Mouse (Mus musculus): Measurements from ENCODE around the gene Itpr1. TPM values are rescaled to one million over a fixed set of nuclear protein-coding genes. Genes with fewer than 3 reads are reported as not detected.

Itpr1 gene
- polyA plus RNA-seq, 1 experiment from 2014 or later, result 11.4 TPM

DNA sequence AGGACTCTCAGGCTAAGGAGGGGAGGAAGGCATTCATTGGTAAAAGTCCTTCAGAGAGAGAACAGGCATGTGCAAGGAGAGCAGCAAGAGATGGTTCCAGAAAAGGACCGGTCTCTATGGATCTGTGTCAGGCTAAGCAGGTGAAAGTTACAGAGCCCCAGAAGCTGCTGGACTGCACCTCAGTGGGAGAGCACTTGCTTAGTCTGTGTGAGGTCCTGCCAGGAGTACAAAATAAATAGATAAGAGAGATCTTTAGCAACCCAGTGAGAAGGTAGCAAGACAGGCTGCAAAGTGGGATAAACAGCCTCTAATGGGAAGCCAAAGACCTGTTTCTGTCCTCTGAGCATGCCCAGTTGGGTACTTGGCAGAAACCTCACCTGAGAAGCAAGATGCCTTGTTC lies 305.1 kb downstream of the Itpr1 start:
- Histone ChIP-seq H3K4me3 (replicated peaks; ENCODE audit: low read length) (no peak overlapping the region), H3K36me3 (ENCODE audit: control insufficient read depth, insufficient read depth, low read length) (no peaks in the 10 kb centered on the region), H3K9me3 (replicated peaks; ENCODE audit: control insufficient read depth, low read length) (no peaks in the 10 kb centered on the region), H3K9ac (ENCODE audit: low read length) (no peak overlapping the region), H3K4me2 (ENCODE audit: low read depth, low read length) (no peak overlapping the region), H3K4me1 (ENCODE audit: control insufficient read depth, insufficient read depth, low read length) (0 out of 2 replicates have a peak, but pooled peaks cover 7% of the 10 kb centered on the region), H3K27me3 (ENCODE audit: control insufficient read depth, insufficient read depth, low read length) (no peaks in the 10 kb centered on the region), H3K27ac (ENCODE audit: low read length) (no peak overlapping the region)
- 82% methylated on average over 1 of the region's 1 CpGs for WGBS
- no peak for ATAC-seq (ENCODE audit: insufficient read depth, low FRiP score)

DNA sequence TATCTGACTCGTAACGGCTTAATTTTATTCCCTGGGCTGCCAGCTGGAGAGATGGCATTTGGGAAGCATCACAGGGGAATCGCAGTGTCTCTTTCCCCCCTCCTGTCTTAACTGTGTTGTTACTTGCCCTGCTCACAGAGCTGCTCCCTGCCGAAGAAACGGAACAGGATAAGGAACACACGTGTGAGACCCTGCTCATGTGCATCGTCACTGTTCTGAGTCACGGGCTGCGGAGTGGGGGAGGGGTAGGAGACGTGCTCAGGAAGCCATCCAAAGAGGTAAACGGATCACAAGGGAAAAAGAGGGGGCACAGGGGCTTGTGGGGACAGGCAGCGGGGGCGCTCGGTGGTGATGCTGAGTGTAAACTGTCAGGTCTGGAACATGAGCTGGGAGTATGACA lies 305.7 kb downstream of the Itpr1 start:
- H3K4me1 ChIP-seq (ENCODE audit: control insufficient read depth, insufficient read depth, low read length), result 0 out of 2 replicates have a peak, but pooled peaks cover 7% of the 10 kb centered on the region
- WGBS, result 46% methylated on average over 14 of the region's 14 CpGs
- no peak overlapping the region for H3K4me3 ChIP-seq (replicated peaks; ENCODE audit: low read length)
- ATAC-seq (ENCODE audit: insufficient read depth, low FRiP score), result no peak
- H3K4me2 ChIP-seq (ENCODE audit: low read depth, low read length), result no peak overlapping the region; the same call in 1 of the 2 replicates
- H3K27ac ChIP-seq (ENCODE audit: low read length), result no peak overlapping the region
- H3K9ac ChIP-seq (ENCODE audit: low read length), result no peak overlapping the region
- no peaks in the 10 kb centered on the region for H3K9me3 ChIP-seq (replicated peaks; ENCODE audit: control insufficient read depth, low read length)
- no peaks in the 10 kb centered on the region for H3K27me3 ChIP-seq (ENCODE audit: control insufficient read depth, insufficient read depth, low read length)
- no peaks in the 10 kb centered on the region for H3K36me3 ChIP-seq (ENCODE audit: control insufficient read depth, insufficient read depth, low read length)

DNA sequence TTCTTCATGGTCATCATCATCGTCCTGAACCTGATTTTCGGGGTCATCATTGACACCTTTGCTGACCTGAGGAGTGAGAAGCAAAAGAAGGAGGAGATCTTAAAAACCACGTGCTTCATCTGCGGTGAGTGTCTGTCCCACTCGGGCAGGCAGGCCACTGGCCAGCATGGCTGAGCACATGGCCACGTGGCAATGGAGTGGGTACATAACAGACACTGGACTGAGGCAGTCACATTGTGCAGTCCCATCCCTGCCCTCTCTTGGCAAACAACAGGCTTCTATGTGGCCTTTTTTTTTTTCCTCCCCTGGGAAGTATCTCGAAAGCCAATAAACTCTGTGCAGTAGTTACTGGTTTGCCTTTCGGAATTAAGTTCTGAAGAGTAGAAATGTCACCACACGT lies 306.4 kb downstream of the Itpr1 start:
- Histone ChIP-seq H3K4me1 (ENCODE audit: control insufficient read depth, insufficient read depth, low read length) (0 out of 2 replicates have a peak, but pooled peaks cover 7% of the 10 kb centered on the region), H3K27me3 (ENCODE audit: control insufficient read depth, insufficient read depth, low read length) (no peaks in the 10 kb centered on the region), H3K4me2 (ENCODE audit: low read depth, low read length) (no peak overlapping the region), H3K4me3 (replicated peaks; ENCODE audit: low read length) (no peak overlapping the region), H3K27ac (ENCODE audit: low read length) (no peak overlapping the region), H3K9me3 (replicated peaks; ENCODE audit: control insufficient read depth, low read length) (no peaks in the 10 kb centered on the region), H3K36me3 (ENCODE audit: control insufficient read depth, insufficient read depth, low read length) (no peaks in the 10 kb centered on the region), H3K9ac (ENCODE audit: low read length) (no peak overlapping the region)
- ATAC-seq (ENCODE audit: insufficient read depth, low FRiP score), result no peak
- WGBS, result 81% methylated on average over 9 of the region's 9 CpGs

GRCm38 (mm10) chr6:108523956-108524616 lies 311.2 kb downstream of the Itpr1 start:
- Histone ChIP-seq H3K9me3 (replicated peaks; ENCODE audit: control insufficient read depth, low read length) (no peaks in the 10 kb centered on the region), H3K27me3 (ENCODE audit: control insufficient read depth, insufficient read depth, low read length) (no peaks in the 10 kb centered on the region), H3K27ac (ENCODE audit: low read length) (no peak overlapping the region), H3K4me2 (ENCODE audit: low read depth, low read length) (no peak overlapping the region), H3K36me3 (ENCODE audit: control insufficient read depth, insufficient read depth, low read length) (no peaks in the 10 kb centered on the region), H3K4me3 (replicated peaks; ENCODE audit: low read length) (no peak overlapping the region), H3K9ac (ENCODE audit: low read length) (no peak overlapping the region), H3K4me1 (ENCODE audit: control insufficient read depth, insufficient read depth, low read length) (no peaks in the 10 kb centered on the region)
- no peak for ATAC-seq (ENCODE audit: insufficient read depth, low FRiP score)
- 94% methylated on average over 16 of the region's 16 CpGs for WGBS

- H3K9ac ChIP-seq (ENCODE audit: low read length), result no peak overlapping the region
- no peak for ATAC-seq (ENCODE audit: insufficient read depth, low FRiP score)
These were observed 311.7 kb downstream of the Itpr1 start for GRCm38 (mm10) chr6:108524617-108525010.

GRCm38 (mm10) chr6:108527560-108527959 lies 314.7 kb downstream of the Itpr1 start:
- Histone ChIP-seq H3K36me3 (ENCODE audit: control insufficient read depth, insufficient read depth, low read length) (no peaks in the 10 kb centered on the region), H3K9ac (ENCODE audit: low read length) (no peak overlapping the region), H3K4me2 (ENCODE audit: low read depth, low read length) (no peak overlapping the region), H3K4me1 (ENCODE audit: control insufficient read depth, insufficient read depth, low read length) (peaks cover 16% of the 10 kb centered on the region), H3K9me3 (replicated peaks; ENCODE audit: control insufficient read depth, low read length) (no peaks in the 10 kb centered on the region), H3K27me3 (ENCODE audit: control insufficient read depth, insufficient read depth, low read length) (no peaks in the 10 kb centered on the region), H3K27ac (ENCODE audit: low read length) (no peak overlapping the region), H3K4me3 (replicated peaks; ENCODE audit: low read length) (no peak overlapping the region)
- 77% methylated on average over 3 of the region's 3 CpGs for WGBS
- ATAC-seq (ENCODE audit: insufficient read depth, low FRiP score), result no peak

More at GRCm38 (mm10) chr6:108524617-108525010, 311.7 kb downstream of the Itpr1 start:
- no peak overlapping the region for H3K27ac ChIP-seq (ENCODE audit: low read length)
- H3K4me1 ChIP-seq (ENCODE audit: control insufficient read depth, insufficient read depth, low read length), result no peaks in the 10 kb centered on the region
- 91% methylated on average over 10 of the region's 10 CpGs for WGBS
- no peaks in the 10 kb centered on the region for H3K36me3 ChIP-seq (ENCODE audit: control insufficient read depth, insufficient read depth, low read length)
- no peaks in the 10 kb centered on the region for H3K9me3 ChIP-seq (replicated peaks; ENCODE audit: control insufficient read depth, low read length)
- no peak overlapping the region for H3K4me2 ChIP-seq (ENCODE audit: low read depth, low read length)
- H3K4me3 ChIP-seq (replicated peaks; ENCODE audit: low read length), result no peak overlapping the region
- H3K27me3 ChIP-seq (ENCODE audit: control insufficient read depth, insufficient read depth, low read length), result no peaks in the 10 kb centered on the region

- H3K4me1 ChIP-seq (ENCODE audit: control insufficient read depth, insufficient read depth, low read length), result peaks cover 20% of the 10 kb centered on the region
- no peak overlapping the region for H3K9ac ChIP-seq (ENCODE audit: low read length)
- no peak overlapping the region for H3K4me2 ChIP-seq (ENCODE audit: low read depth, low read length)
- H3K36me3 ChIP-seq (ENCODE audit: control insufficient read depth, insufficient read depth, low read length), result no peaks in the 10 kb centered on the region
- H3K9me3 ChIP-seq (replicated peaks; ENCODE audit: control insufficient read depth, low read length), result no peaks in the 10 kb centered on the region
- no peak overlapping the region for H3K27ac ChIP-seq (ENCODE audit: low read length)
- no peak overlapping the region for H3K4me3 ChIP-seq (replicated peaks; ENCODE audit: low read length)
- no peak for ATAC-seq (ENCODE audit: insufficient read depth, low FRiP score)
- H3K27me3 ChIP-seq (ENCODE audit: control insufficient read depth, insufficient read depth, low read length), result no peaks in the 10 kb centered on the region
These were observed 315.1 kb downstream of the Itpr1 start for GRCm38 (mm10) chr6:108527993-108528392.

- H3K36me3 ChIP-seq (ENCODE audit: control insufficient read depth, insufficient read depth, low read length), result no peaks in the 10 kb centered on the region
- H3K9ac ChIP-seq (ENCODE audit: low read length), result no peak overlapping the region
- H3K27ac ChIP-seq (ENCODE audit: low read length), result no peak overlapping the region
- no peak overlapping the region for H3K4me3 ChIP-seq (replicated peaks; ENCODE audit: low read length)
- H3K27me3 ChIP-seq (ENCODE audit: control insufficient read depth, insufficient read depth, low read length), result no peaks in the 10 kb centered on the region
- peaks cover 23% of the 10 kb centered on the region for H3K4me1 ChIP-seq (ENCODE audit: control insufficient read depth, insufficient read depth, low read length)
- H3K4me2 ChIP-seq (ENCODE audit: low read depth, low read length), result no peak overlapping the region
- ATAC-seq (ENCODE audit: insufficient read depth, low FRiP score), result 0 out of 2 replicates have a peak, but pooled peaks have one; percentile 6
- no peaks in the 10 kb centered on the region for H3K9me3 ChIP-seq (replicated peaks; ENCODE audit: control insufficient read depth, low read length)
- 87% methylated on average over 3 of the region's 3 CpGs for WGBS
These were observed 316.3 kb downstream of the Itpr1 start for GRCm38 (mm10) chr6:108529150-108529549.

DNA sequence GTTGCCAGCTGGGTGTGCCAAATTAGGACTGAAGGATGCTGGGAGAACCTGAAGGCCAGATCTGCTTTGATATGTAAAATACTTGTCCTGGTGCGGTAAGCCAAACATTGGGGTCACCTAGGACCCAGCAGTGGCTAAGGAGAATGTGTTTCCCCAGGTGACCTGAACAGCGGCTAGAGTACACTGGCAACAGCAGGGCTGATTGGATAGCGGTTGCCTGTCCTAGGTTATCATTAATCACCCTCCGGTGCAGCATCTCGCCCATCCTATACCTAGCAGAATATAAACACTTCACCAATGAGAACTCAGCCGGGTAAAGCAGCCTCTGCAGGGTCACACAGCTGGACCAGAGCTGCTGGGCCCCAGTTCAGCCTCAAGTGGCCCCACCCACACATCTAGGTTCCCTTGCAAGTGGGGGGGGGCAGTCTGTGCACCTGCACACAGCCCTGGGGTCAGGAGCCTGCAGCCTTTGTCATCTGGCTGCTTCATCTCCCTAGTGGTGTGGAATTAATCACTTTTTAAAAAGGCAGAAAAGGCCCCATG lies 318.0 kb downstream of the Itpr1 start:
- H3K9me3 ChIP-seq (replicated peaks; ENCODE audit: control insufficient read depth, low read length), result no peaks in the 10 kb centered on the region
- H3K27ac ChIP-seq (ENCODE audit: low read length), result peak overlapping the region; percentile 82
- no peak overlapping the region for H3K9ac ChIP-seq (ENCODE audit: low read length)
- peaks cover 23% of the 10 kb centered on the region for H3K4me1 ChIP-seq (ENCODE audit: control insufficient read depth, insufficient read depth, low read length)
- 29% methylated on average over 6 of the region's 6 CpGs for WGBS
- no peak overlapping the region for H3K4me3 ChIP-seq (replicated peaks; ENCODE audit: low read length)
- 0 out of 2 replicates have a peak, but pooled peaks have one; percentile 5 for ATAC-seq (ENCODE audit: insufficient read depth, low FRiP score)
- no peaks in the 10 kb centered on the region for H3K36me3 ChIP-seq (ENCODE audit: control insufficient read depth, insufficient read depth, low read length)
- H3K4me2 ChIP-seq (ENCODE audit: low read depth, low read length), result no peak overlapping the region
- H3K27me3 ChIP-seq (ENCODE audit: control insufficient read depth, insufficient read depth, low read length), result no peaks in the 10 kb centered on the region

All from stomach, embryonic 16.5 days (tissue).